Mouse (Mus musculus) left cerebral cortex, adult 11 months (tissue): Measurements from ENCODE around the gene Cog5.
"Not testable (repeated sequence)": the region's sequence is repeated elsewhere in the genome, so short reads cannot be mapped to it uniquely, and the experiment has no call there.

Experiments used
- DNase-seq: peaks from one replicate; pipeline ENCODE4 v3.0.0; 2022; ENCODE audit warnings: low spot score

Gene Cog5

DNA sequence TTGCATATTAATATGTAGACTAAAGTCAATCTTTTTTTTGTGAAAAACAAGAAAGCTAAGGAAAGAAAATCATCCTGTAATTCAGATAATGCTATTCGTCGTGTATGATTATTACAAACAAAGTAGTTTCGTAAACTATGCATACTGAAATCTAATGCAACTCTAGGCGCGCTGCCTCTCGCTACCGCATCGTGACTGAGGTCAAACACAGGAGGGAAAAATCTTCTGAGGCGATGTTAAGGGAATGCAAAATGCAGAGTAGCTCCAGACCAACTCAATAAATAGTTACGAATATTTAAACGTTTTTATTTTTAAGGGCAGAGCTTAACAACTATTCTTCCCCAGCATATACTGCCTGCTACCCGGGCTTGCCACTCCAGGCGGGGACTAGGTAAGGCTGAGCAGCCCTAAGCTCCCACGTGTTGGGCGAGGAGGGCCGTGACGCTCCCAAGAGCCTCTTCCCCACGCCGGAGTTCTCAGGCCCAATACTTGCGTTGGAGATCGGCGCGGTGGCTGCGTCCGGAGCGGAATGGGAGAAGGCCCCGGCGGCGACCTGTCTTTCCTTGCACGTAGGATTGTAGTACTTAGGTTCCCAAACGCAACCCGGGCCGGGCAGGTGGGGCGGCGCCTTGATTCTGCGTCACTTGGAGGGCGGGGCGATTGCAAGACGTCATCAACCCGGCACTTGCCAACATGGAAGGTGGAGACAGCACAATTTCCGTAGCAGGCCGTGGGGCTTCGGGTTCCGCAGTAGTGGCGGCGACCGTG is at the start of gene Cog5, which contains the start of gene Dus4l:
Gene Cog5, plus strand, starts transcription at position 673 of the 768 bp plus-strand sequence.
Gene Dus4l, minus strand, starts transcription at position 630 of the 768 bp plus-strand sequence.
- DNase-seq, result peak; percentile 92

DNA sequence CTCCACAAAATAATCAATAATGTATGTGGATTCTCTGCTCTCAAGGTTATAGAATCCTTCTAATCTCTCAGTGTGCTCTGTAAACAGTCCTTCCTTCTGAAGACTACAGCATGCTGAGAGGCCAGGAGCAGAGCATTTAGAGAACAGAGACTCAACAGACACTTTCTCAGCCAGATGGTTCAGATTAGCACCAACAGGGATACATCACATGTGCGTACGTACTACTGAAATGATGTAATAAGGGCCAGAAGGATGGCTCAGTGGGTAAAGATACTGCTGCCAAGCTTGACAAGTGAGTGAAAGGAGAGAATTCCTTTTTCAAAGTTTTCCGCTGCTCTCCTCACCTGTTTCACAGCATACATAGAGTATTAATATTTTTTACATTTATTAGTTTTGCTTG is 49.8 kb upstream of the Cog5 start:
- no peak for DNase-seq

- DNase-seq, result no peak
These were observed 46.5 kb upstream of the Cog5 start for GRCm38 (mm10) chr12:31608138-31608537.

DNA sequence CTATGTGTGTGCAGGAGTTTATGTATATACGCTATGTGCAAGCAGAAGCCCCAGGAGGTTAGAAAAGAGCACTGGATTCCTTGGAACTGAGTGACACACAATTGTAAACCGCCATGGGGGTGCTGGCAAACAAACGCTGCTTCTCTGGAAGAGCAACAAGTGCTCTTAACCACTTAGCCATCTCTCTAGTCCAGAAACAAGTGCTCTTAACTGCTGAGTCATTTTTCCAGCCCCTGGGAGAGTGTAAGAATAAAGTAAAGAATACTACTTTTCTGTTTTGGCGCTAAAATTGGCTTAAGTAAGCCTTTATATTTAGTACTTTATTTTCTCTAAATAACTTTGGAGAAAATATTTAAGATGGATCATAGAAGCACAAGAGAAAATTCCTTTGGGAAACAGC is 41.3 kb upstream of the Cog5 start:
- DNase-seq, result no peak

- DNase-seq, result no peak
These were observed 34.6 kb upstream of the Cog5 start for GRCm38 (mm10) chr12:31620106-31620505.

- DNase-seq, result no peak
These were observed 29.7 kb upstream of the Cog5 start for GRCm38 (mm10) chr12:31625016-31625415.

DNA sequence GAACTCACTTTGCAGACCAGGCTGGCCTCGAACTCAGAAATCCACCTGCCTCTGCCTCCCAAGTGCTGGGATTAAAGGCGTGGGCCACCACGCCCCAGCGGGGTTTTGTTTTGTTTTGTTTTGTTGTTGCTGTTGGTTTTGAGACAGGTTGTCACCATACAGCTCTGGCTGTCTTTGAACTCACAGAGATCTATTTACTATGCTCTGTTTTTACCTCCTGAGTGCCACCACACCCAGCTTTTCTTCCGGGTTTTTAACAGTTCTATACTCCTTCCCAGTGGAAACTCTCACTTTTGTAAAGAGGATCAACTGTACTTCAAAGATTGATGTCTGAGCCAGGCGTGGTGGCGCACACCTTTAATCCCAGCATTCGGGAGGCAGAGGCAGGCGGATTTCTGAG is 26.3 kb upstream of the Cog5 start:
- not testable (repeated sequence) for DNase-seq

- no peak for DNase-seq
These were observed 20.7 kb upstream of the Cog5 start for GRCm38 (mm10) chr12:31633970-31634342.

- no peak for DNase-seq
These were observed 20.1 kb upstream of the Cog5 start, which contains the start of gene Bcap29 for GRCm38 (mm10) chr12:31634343-31635239. Bcap29 (minus strand) TSS chr12:31634658.

GRCm38 (mm10) chr12:31635240-31635607 is 19.4 kb upstream of the Cog5 start:
- DNase-seq, result no peak

DNA sequence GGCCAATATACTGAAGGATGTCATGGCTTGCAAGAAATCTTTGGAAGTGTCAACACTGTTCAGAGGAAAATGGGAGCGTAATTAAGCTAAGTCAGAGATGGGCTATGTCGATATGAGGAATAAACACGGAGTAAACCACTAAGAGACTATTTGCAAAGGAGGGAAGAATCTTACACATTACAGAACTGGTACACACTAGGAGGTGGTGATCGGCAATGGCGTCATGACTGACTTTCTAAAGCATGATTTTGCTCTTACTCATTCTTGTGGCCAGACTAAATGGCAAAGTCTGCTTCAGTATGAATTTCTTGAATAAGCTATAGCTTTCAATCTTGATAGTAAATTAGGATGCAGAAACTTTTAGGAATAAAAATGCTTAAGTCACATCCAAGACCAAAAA is 1.1 kb upstream of the Cog5 start:
- no peak for DNase-seq

GRCm38 (mm10) chr12:31654965-31655477 is 352 bp downstream of the Cog5 start:
- DNase-seq, result no peak

DNA sequence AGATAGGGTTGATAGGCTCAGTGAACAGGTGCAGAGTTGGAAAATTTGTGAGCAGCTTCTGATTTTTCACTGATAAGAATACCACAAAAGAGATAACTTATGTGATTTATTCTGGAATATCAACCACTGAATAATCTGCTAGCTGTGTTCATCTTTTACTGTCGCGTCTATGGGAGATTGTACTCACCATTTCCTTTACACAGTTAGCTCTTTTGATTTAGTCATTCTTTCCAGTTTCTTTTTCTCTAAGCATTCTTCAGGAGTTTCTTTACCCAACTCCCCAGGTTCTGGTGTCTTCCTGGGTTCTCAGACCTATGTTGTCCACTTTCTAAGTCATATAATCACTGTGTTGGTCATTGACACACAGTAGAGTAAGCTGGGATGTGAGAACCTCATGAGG is 2.2 kb downstream of the Cog5 start:
- no peak for DNase-seq

DNA sequence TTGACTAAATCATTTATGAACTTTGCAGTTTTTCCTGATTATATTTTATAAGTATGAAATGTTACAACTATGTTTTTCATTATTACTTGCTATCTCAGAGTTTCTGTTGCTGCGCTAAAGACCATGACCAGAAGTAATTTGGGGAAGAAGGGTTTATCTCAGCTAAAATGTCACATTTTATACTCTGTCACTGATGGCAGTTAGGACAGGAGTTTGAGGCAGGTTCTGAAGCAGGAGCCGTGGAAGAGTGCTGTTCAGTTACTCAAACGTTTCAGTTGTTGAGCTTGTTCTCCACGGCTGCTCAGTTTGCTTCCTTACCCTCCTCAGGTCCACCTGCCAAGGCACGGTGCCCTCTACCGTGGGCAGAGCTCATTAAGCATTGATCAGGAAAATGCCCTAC is 11.3 kb downstream of the Cog5 start:
- no peak for DNase-seq

- no peak for DNase-seq
These were observed 12.5 kb downstream of the Cog5 start for GRCm38 (mm10) chr12:31667187-31667586.

- no peak for DNase-seq
These were observed 32.0 kb downstream of the Cog5 start for GRCm38 (mm10) chr12:31686679-31687078.

DNA sequence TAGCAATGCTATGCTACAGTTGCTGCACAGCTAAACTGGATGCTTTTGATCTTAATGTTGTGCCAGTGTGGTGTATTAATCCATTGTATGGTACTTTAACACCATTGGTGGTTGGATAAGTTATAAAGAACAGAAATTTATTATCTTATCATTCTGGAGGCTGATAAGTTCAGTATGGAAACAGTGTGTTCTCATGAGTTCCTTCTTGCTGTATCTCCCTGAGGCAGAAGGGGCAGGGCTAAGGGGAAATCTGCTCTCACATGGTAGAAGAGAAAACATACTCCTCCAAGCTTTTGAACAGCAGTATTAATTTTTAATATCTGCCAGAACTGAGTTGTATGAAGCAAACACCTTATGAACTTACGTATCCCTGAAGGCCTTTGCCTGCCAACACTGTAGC is 38.6 kb downstream of the Cog5 start:
- DNase-seq, result no peak

DNA sequence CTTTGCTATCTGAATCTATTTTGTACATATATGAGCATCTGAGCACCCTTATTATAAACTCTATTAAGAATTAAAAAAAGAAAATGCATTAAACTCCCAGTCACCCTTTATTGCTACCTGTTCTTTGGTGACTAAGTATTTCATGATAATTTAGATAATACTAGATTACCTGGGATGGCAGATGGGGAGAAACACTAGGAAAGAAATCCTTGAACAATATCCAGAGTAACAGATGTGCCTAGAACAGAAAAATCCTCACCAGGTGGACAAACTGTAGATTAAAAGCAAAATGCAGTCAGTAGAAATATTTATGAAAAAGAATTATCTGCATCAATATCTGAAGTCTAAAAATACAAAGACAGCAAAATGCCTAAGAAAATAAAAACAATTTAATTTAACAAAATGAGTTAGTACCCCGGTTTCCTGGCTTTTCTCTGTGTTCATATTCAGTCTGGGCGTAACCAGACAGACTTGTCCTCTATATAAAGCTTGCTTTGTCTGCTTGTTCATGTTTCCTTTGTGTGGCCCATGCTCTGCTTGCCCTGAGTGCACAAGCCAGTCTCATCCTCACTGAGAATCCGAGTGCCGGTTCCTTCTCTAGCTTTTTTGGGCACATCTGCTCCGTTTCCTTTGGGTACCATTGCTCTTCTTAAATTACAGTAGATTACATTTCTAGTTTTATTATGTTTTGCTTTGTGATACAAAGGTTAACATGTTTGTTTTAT is 46.1 kb downstream of the Cog5 start:
- DNase-seq, result no peak

DNA sequence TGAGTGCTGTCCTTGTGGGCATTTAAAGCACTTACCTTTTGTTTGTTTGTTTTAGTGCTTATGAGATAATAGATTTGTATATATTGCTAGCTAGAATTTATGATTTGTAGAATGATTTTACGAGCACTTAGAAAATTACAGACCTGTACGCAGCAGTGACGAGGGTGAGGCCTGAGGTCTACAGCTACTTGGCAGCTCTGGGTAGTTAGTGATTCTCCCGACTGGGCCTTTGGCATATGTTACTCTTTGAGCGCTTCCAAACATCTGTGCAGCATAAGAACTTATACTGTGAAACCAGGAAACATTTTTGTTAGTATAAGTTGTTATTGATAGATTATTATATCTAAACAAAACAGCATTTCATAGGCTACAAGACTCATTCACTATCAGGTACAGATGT is 46.7 kb downstream of the Cog5 start:
- no peak for DNase-seq

DNA sequence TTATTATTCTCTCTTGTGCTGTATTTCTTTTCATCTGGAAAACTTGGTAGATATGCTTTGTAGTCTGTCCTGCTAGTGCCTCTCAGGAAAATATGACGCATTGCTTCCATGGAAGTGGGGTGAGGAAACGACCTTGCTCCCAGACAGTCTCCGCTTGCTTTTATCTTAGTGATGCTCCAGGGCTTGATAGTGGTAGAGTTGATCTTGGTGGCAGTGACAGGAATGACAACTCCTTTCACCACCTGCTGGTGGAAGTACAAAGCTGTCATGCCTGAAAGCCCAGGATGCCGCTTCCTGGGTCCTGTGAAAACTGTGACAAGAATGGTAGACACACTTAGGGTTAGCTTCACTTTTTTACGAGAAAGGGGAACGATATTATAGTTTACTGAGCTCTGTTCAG is 49.2 kb downstream of the Cog5 start:
- no peak for DNase-seq

GRCm38 (mm10) chr12:31706168-31706567 is 51.5 kb downstream of the Cog5 start:
- no peak for DNase-seq

DNA sequence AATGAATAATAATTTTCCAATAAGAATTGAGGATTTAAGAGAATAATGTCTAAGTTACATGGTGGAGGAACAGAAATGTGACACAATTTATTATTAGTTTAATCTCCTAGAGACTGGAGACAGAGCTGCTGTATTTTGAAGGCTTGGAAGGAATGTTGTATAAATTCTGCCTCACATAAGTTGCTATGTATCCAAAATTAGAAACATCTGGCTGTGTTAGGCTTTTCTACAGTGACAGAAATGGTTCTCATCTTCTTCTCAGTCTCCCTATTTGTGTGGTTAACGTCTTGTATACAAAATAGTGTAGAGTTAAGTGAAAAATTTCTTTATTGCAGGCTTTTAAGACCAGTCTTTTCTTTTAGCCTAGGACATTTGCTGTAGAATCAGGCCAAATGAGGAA is 52.9 kb downstream of the Cog5 start:
- DNase-seq, result no peak
